Mouse (Mus musculus) erythroblast, embryonic 14.5 days (primary cell): Measurements from ENCODE around the gene Zdhhc20.

Experiments used
- GATA1 ChIP-seq: IDR thresholded peaks from 2 replicates; pipeline ENCODE4 v1.6.1; 2012; ENCODE audit warnings: low read length, inconsistent platforms, mixed read lengths
- TAL1 ChIP-seq: IDR thresholded peaks from 3 replicates; pipeline ENCODE4 v1.6.1; 2012; ENCODE audit warnings: low read length, inconsistent platforms, mixed read lengths

- TF ChIP-seq GATA1 = no peak
- no peak for TF ChIP-seq TAL1
These were observed 24.8 kb downstream of the Zdhhc20 start for GRCm38 (mm10) chr14:57865256-57865655.
